In genomic region chr6:25277703-25278447, GRCm38 (mm10) we compare ENCODE assay signal across 15 mouse cellular contexts.
A peak's percentile ranks its signal among the peaks of the same experiment; 100 is the strongest.
DNase-seq lines count a peak whose midpoint lies in the region; ATAC-seq and TF ChIP-seq lines count a peak whose summit lies in the region.
"Had no signal": no experiment of that assay in that cellular context is flagged by ENCODE, and none has a peak within 500 bp of the region (broad histone marks: within the 10 kb centered on the region; RNA-seq: fewer than 3 reads in every experiment).

No protein-coding gene starts in this region.

- no peak for TF ChIP-seq CTCF in gastrocnemius, adult 2 months (IDR thresholded peaks at IDR 0.05)

- H3K36me3 ChIP-seq in forebrain, embryonic 11.5 days (ENCODE audit: control insufficient read depth, insufficient read depth, low read length) = no peaks in the 10 kb centered on the region
- no peaks in the 10 kb centered on the region for H3K36me3 ChIP-seq in forebrain, embryonic 10.5 days (replicated peaks)
- no peaks in the 10 kb centered on the region for H3K36me3 ChIP-seq in neural tube, embryonic 12.5 days
- H3K36me3 ChIP-seq in neural tube, embryonic 15.5 days = no peaks in the 10 kb centered on the region
- H3K36me3 ChIP-seq in midbrain, embryonic 14.5 days (ENCODE audit: control insufficient read depth, insufficient read depth, low read length) = no peaks in the 10 kb centered on the region
- H3K36me3 ChIP-seq: limb, embryonic 12.5 days had no signal

- no peak for DNase-seq in forebrain, embryonic 11.5 days (ENCODE audit: low spot score)
- no peak for DNase-seq in forebrain, embryonic 10.5 days (ENCODE audit: extremely low spot score, low spot score)
- DNase-seq in midbrain, embryonic 14.5 days = peak; percentile 61
- no peak for DNase-seq in urinary bladder, postnatal 10 days (ENCODE audit: low spot score)
- no peak for DNase-seq in adrenal gland, postnatal 36 days
- DNase-seq in gastrocnemius, adult 2 months = no peak
- DNase-seq: cerebellum, postnatal 36 days; heart, adult 2 months; spleen, adult 18-20 months; thymus, postnatal 25 days had no signal

- H3K27me3 ChIP-seq in forebrain, embryonic 11.5 days (ENCODE audit: control insufficient read depth, insufficient read depth, low read length) = no peaks in the 10 kb centered on the region
- no peaks in the 10 kb centered on the region for H3K27me3 ChIP-seq in forebrain, embryonic 10.5 days (ENCODE audit: poor library complexity, severe bottlenecking)
- H3K27me3 ChIP-seq in neural tube, embryonic 12.5 days (replicated peaks) = no peaks in the 10 kb centered on the region
- H3K27me3 ChIP-seq in neural tube, embryonic 15.5 days (replicated peaks) = no peaks in the 10 kb centered on the region
- H3K27me3 ChIP-seq in midbrain, embryonic 14.5 days (ENCODE audit: control insufficient read depth, insufficient read depth, low read length) = peaks cover 23% of the 10 kb centered on the region; the same call in 1 of the 2 replicates
- H3K27me3 ChIP-seq: limb, embryonic 12.5 days had no signal

- H3K4me3 ChIP-seq in forebrain, embryonic 11.5 days (ENCODE audit: low read depth, low read length) = no peak overlapping the region
- no peak overlapping the region for H3K4me3 ChIP-seq in forebrain, embryonic 10.5 days
- H3K4me3 ChIP-seq in neural tube, embryonic 12.5 days = no peak overlapping the region
- H3K4me3 ChIP-seq in neural tube, embryonic 15.5 days (replicated peaks) = no peak overlapping the region
- no peak overlapping the region for H3K4me3 ChIP-seq in midbrain, embryonic 14.5 days (replicated peaks; ENCODE audit: low read depth, low read length)
- no peak overlapping the region for H3K4me3 ChIP-seq in gastrocnemius, adult 2 months
- H3K4me3 ChIP-seq: heart, adult 2 months; limb, embryonic 12.5 days had no signal

- intact Hi-C loops in gastrocnemius, adult 2 months (cut with DNase I) = no loop called here

- H3K4me2 ChIP-seq in forebrain, embryonic 11.5 days (ENCODE audit: low read depth, low read length, severe bottlenecking) = no peak overlapping the region
- H3K4me2 ChIP-seq in neural tube, embryonic 12.5 days (replicated peaks) = no peak overlapping the region
- H3K4me2 ChIP-seq in neural tube, embryonic 15.5 days = no peak overlapping the region
- peak overlapping the region; percentile 21; the same call in 1 of the 2 replicates for H3K4me2 ChIP-seq in midbrain, embryonic 14.5 days (ENCODE audit: low read length)
- H3K4me2 ChIP-seq: limb, embryonic 12.5 days had no signal

- no peak overlapping the region for H3K9ac ChIP-seq in forebrain, embryonic 11.5 days (ENCODE audit: low read length)
- no peak overlapping the region for H3K9ac ChIP-seq in neural tube, embryonic 12.5 days
- no peak overlapping the region for H3K9ac ChIP-seq in neural tube, embryonic 15.5 days (replicated peaks)
- H3K9ac ChIP-seq in midbrain, embryonic 14.5 days (replicated peaks; ENCODE audit: low read length) = no peak overlapping the region
- H3K9ac ChIP-seq: limb, embryonic 12.5 days had no signal

- ATAC-seq in forebrain, embryonic 11.5 days (replicated peaks; ENCODE audit: low FRiP score) = peak; percentile 91
- ATAC-seq in neural tube, embryonic 12.5 days (ENCODE audit: low FRiP score, low read depth) = peak; percentile 80
- no peak for ATAC-seq in neural tube, embryonic 15.5 days (ENCODE audit: low FRiP score)
- ATAC-seq in midbrain, embryonic 14.5 days (ENCODE audit: low FRiP score, low TSS enrichment) = peak; percentile 86
- ATAC-seq: intestine, embryonic 16.5 days had no signal

- no peaks in the 10 kb centered on the region for H3K4me1 ChIP-seq in forebrain, embryonic 11.5 days (replicated peaks; ENCODE audit: control insufficient read depth, insufficient read depth, low read length)
- H3K4me1 ChIP-seq in forebrain, embryonic 10.5 days = peaks cover 19% of the 10 kb centered on the region
- peaks cover 3% of the 10 kb centered on the region; the same call in 1 of the 2 replicates for H3K4me1 ChIP-seq in neural tube, embryonic 12.5 days
- H3K4me1 ChIP-seq in neural tube, embryonic 15.5 days = 0 out of 2 replicates have a peak, but pooled peaks cover 3% of the 10 kb centered on the region
- peaks cover 8% of the 10 kb centered on the region; the same call in 1 of the 2 replicates for H3K4me1 ChIP-seq in midbrain, embryonic 14.5 days (ENCODE audit: control insufficient read depth, insufficient read depth, low read length)
- H3K4me1 ChIP-seq: limb, embryonic 12.5 days had no signal

- 46% methylated on average over 8 of the region's 8 CpGs for WGBS in forebrain, embryonic 11.5 days
- 53% methylated on average over 8 of the region's 8 CpGs for WGBS in forebrain, embryonic 10.5 days
- 55% methylated on average over 8 of the region's 8 CpGs for WGBS in neural tube, embryonic 12.5 days
- 44% methylated on average over 8 of the region's 8 CpGs for WGBS in neural tube, embryonic 15.5 days
- 25% methylated on average over 8 of the region's 8 CpGs for WGBS in midbrain, embryonic 14.5 days

- no peaks in the 10 kb centered on the region for H3K9me3 ChIP-seq in forebrain, embryonic 11.5 days (ENCODE audit: control insufficient read depth, low read length)
- no peaks in the 10 kb centered on the region for H3K9me3 ChIP-seq in forebrain, embryonic 10.5 days
- H3K9me3 ChIP-seq in neural tube, embryonic 12.5 days = no peaks in the 10 kb centered on the region
- no peaks in the 10 kb centered on the region for H3K9me3 ChIP-seq in neural tube, embryonic 15.5 days (replicated peaks)
- no peaks in the 10 kb centered on the region for H3K9me3 ChIP-seq in midbrain, embryonic 14.5 days (ENCODE audit: control insufficient read depth, low read length)
- H3K9me3 ChIP-seq: limb, embryonic 12.5 days had no signal

- no peak overlapping the region for H3K27ac ChIP-seq in forebrain, embryonic 11.5 days (ENCODE audit: low read depth, low read length)
- H3K27ac ChIP-seq in forebrain, embryonic 10.5 days = no peak overlapping the region
- H3K27ac ChIP-seq in neural tube, embryonic 12.5 days = no peak overlapping the region
- no peak overlapping the region for H3K27ac ChIP-seq in neural tube, embryonic 15.5 days (replicated peaks)
- no peak overlapping the region for H3K27ac ChIP-seq in midbrain, embryonic 14.5 days (replicated peaks; ENCODE audit: low read depth, low read length)
- H3K27ac ChIP-seq in gastrocnemius, adult 2 months = no peak overlapping the region
- H3K27ac ChIP-seq: heart, adult 2 months; limb, embryonic 12.5 days; macrophage had no signal
